Mouse (Mus musculus) retina, postnatal 1 day (tissue): ENCODE data around the gene Aebp1.

Source experiments
- DNase-seq: peaks from one replicate; pipeline ENCODE4 v3.0.0-alpha.2; 2012

The Aebp1 gene

DNA sequence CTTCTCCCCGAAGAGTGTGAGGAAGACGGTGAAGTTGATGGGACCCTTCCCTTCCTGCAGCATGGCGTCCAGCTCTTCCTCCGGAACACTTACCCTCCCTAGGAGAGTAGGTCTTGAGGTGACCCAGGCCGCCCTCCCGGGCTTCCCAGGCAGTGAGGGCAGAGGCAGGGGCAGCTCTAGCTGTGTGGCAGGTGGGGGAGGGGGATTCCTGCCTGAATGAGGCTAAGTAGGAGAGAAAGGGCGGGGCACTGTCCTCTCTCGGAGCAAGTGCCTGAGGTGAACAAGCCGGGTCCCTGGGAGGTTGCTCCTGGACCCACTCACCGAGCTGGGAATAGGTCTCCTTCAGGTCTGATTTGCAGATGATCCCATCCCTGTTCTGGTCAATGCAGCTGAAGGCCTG lies 36.1 kb downstream of the Aebp1 start:
- peak; percentile 59 for DNase-seq

- DNase-seq: no peak
Observed at GRCm38 (mm10) chr11:5898531-5898930, 36.8 kb downstream of the Aebp1 start, which contains the start of gene Myl7. TSS of gene Myl7 (minus strand) at chr11:5898782.

- DNase-seq: no peak
Observed at GRCm38 (mm10) chr11:5899286-5899685, 37.5 kb downstream of the Aebp1 start.

GRCm38 (mm10) chr11:5901320-5901719 lies 39.6 kb downstream of the Aebp1 start:
- no peak for DNase-seq

GRCm38 (mm10) chr11:5901950-5902349 lies 40.2 kb downstream of the Aebp1 start:
- DNase-seq: peak; percentile 91

DNA sequence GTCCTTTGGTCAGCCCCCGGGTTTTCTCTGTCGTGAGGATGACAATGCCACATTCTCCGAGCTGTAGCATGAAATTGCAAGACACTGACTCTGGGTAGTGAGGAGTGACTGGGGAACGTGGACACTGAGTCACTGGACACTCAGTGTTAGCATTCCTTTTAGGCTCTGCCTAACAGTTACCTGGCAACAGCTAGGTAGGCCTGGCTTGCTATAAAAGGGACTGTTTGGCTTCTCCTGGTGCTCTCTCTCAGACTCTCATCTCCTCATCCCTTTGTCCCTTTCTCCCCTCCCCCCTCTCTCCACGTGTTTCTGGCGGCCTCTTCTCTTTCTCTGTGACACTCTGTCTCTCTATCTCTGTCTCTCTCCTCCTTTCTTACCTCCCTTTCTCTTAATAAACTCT lies 40.6 kb downstream of the Aebp1 start:
- no peak for DNase-seq

- DNase-seq: no peak
Observed at GRCm38 (mm10) chr11:5903844-5904243, 42.1 kb downstream of the Aebp1 start.

DNA sequence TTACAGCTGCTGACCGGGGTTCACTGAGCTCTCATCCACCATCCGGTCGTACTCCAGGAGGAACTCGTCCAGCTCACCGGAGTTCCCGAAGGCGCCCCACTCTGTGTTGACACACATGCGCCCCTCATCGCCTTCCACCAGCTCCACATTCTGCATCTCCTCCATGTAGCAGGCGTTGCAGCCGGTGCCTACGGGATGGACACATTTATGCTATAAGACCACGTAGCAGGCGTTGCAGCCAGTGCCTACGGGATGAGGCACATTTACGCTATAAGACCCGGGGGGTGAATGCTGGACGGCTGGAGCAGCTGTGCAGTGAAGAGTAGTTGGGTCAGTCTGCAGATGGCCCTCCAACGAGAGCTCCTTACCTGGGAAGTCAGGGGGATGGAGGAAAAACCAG lies 42.6 kb downstream of the Aebp1 start:
- DNase-seq: no peak

- no peak for DNase-seq
Observed at GRCm38 (mm10) chr11:5904871-5905270, 43.1 kb downstream of the Aebp1 start.

- DNase-seq: no peak
Observed at GRCm38 (mm10) chr11:5905778-5906518, 44.2 kb downstream of the Aebp1 start.

DNA sequence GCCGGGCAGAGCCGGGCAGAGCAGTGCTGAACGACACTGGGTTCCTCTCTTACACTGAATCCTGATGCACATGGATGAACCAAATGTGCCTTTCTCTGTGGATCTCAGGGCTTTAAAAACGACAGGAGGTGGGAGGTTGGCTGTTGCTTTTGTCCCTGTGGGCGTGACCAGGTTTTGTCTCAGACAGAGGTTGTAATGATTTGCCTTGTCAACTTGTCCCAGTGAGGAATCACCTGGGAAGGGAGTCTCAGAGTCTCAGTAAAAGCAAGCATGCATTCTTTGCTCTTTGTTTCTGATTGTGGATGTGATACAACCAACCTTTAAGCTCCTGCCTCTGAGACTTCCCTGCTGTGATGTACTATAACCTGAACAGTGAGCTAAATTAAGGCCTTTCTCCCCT lies 45.3 kb downstream of the Aebp1 start:
- DNase-seq: no peak

GRCm38 (mm10) chr11:5908642-5909041 lies 46.9 kb downstream of the Aebp1 start:
- DNase-seq: no peak

GRCm38 (mm10) chr11:5912635-5913034 lies 50.9 kb downstream of the Aebp1 start:
- peak; percentile 59 for DNase-seq

DNA sequence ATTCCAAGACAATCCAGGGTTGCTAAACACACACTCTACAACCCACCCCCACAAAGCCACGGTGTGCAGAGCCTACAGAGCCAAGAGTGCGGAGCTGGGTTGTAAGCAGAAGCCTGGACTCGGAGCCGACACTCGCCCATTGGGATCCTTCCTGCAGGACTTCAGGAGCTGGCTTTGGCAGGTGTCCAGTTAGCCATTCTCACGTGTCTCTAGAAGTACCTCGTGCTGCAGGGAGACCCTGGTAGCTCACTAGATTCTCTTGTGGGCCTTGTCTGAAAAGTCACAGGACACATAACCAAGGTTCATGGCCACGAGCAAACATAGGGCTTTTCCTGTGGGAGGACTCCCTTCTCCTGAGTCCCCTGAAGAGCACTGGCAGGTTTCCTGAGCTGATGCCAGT lies 51.5 kb downstream of the Aebp1 start:
- DNase-seq: no peak

DNA sequence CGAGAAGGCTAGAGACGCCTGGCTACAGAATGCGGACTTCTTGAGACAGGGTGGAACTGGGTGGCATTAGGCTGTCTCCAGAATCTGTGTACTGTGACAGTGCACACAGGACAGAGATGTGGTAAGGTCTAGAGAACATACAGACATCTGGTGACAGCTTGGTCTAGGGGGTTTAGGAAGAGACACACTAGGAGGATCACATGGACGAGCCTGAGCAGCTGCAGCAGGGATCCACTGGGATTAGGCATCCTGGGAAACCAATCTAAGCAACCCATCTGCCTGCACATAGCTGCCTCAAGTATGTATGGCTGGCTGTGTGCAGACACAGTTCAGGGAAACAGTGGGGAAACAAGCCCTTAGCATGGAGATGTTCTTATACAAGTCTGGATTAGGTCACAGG lies 52.2 kb downstream of the Aebp1 start:
- DNase-seq: peak; percentile 77

DNA sequence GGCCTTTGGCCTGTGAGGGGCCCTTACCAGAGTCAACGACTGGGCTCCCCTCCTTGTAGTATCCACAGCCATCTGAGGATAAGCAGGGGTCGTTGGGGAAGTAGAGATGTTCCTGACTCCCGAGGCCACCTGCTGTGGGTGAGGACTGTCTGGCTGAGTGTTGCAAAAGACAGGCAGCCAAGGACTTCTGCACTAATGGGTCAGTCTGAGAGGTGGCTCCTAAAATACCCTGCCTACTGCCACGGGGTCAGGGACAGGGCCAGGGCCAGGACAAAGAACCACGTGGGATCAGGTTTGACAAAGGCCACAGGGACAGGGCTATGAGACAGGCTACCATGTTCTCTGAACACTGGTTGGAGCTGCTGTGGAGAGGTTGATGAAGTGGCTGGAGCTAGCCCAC lies 53.2 kb downstream of the Aebp1 start:
- no peak for DNase-seq

GRCm38 (mm10) chr11:5915429-5916177 lies 53.9 kb downstream of the Aebp1 start:
- no peak for DNase-seq

DNA sequence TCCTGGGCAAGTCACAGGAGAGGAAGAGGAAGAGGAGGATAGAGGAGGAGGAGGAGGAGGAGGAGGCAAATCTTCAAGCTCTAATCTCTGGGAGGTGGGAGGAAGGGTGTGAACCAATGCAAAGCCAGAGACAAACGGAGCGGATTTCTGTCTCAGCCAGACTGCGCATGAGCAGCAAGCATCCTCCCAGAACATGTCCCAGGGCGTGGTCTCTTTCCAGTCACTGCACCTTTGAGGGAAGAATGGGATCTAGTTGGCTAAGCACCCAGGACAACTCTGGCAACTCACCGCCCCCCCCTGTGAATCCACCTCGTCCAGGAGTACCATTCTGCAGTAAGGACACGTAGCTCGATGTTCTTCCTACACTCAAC lies 54.4 kb downstream of the Aebp1 start:
- no peak for DNase-seq

GRCm38 (mm10) chr11:5918111-5918510 lies 56.4 kb downstream of the Aebp1 start:
- no peak for DNase-seq

DNA sequence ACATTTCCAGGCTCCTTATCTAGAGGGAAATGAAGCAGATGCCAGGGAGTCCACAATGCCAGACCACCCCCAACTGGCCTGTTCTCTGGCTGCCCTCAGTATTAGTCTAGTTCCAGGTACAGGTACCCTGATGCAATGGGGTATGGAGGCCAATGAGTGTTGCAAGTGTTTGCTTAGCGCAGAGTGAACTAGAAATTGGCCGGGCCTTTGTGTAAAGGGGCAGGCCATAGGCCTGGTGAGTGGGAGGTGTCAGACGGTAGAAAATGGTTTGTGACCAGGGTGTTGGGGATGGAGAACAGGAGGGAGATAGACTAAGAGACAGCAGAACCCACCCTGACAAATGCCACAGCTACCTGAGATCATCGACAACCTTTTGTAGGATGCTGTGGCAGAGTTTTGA lies 57.9 kb downstream of the Aebp1 start:
- no peak for DNase-seq

- DNase-seq: no peak
Observed at GRCm38 (mm10) chr11:5920323-5920960, 58.7 kb downstream of the Aebp1 start.
